Mouse (Mus musculus) heart, postnatal 0 days (tissue): ENCODE results near the gene Pou6f1. TPM values are rescaled to one million over a fixed set of nuclear protein-coding genes. Genes with fewer than 3 reads are reported as not detected.

Source experiments
- ATAC-seq: fragments of 200-750 bp; cut with Nextera tagmentation; 2 replicates; pipeline ENCODE4 v1.8.0; 2017; ENCODE audit warnings: low read depth, moderate number of reproducible peaks, moderate library complexity; ENCODE audit not compliant: insufficient read depth
- DNase-seq: peaks from one replicate; pipeline ENCODE4 v3.0.0-alpha.2; 2016; ENCODE audit warnings: low spot score
- H3K27ac ChIP-seq: fragments of 300-500 bp; sonication (generic); 2 replicates; pipeline ENCODE4 v1.5.1; 2014; ENCODE audit warnings: low read depth, mild to moderate bottlenecking
- H3K27me3 ChIP-seq: fragments of 300-500 bp; sonication (generic); 2 replicates; pipeline ENCODE4 v1.6.1; 2014; ENCODE audit warnings: low read length, mixed read lengths; ENCODE audit not compliant: control insufficient read depth, insufficient read depth
- H3K36me3 ChIP-seq: fragments of 300-500 bp; sonication (generic); replicated peaks from 2 replicates; pipeline ENCODE4 v1.6.1; 2014; ENCODE audit warnings: low read length, mixed read lengths; ENCODE audit not compliant: control insufficient read depth, insufficient read depth
- H3K4me1 ChIP-seq: fragments of 300-500 bp; sonication (generic); 2 replicates; pipeline ENCODE4 v1.6.1; 2014; ENCODE audit warnings: antibody characterized with exemption; ENCODE audit not compliant: control insufficient read depth, insufficient read depth
- H3K4me2 ChIP-seq: fragments of 300-500 bp; sonication (generic); 2 replicates; pipeline ENCODE4 v1.6.1; 2014; ENCODE audit warnings: low read depth, mild to moderate bottlenecking, low read length, moderate library complexity
- H3K4me3 ChIP-seq: fragments of 300-500 bp; sonication (generic); 2 replicates; pipeline ENCODE4 v1.5.1; 2014; ENCODE audit warnings: low read depth, low read length
- H3K9ac ChIP-seq: fragments of 300-500 bp; sonication (generic); replicated peaks from 2 replicates; pipeline ENCODE4 v1.6.1; 2014; ENCODE audit warnings: low read depth, low read length, mixed read lengths
- H3K9me3 ChIP-seq: fragments of 300-500 bp; sonication (generic); replicated peaks from 2 replicates; pipeline ENCODE4 v1.6.1; 2016; ENCODE audit warnings: low read length; ENCODE audit not compliant: control insufficient read depth
- CTCF ChIP-seq: IDR thresholded peaks from 2 replicates; pipeline ENCODE4 v1.5.1; 2016; ENCODE audit warnings: antibody characterized with exemption, control low read depth, low read depth
- EP300 ChIP-seq: IDR thresholded peaks from 2 replicates; pipeline ENCODE4 v1.6.1; 2016; ENCODE audit warnings: antibody characterized with exemption, low read depth
- WGBS: fragments of 180-500 bp; shearing (Covaris S2); extraction: QIAGEN DNeasy Blood & Tissue Kit; methylation state at CpG from one replicate; pipeline ENCODE4 v1.1.7; 2014; 5-methylcytosine and 5-hydroxymethylcytosine counted together
- polyA plus RNA-seq: library from polyadenylated mRNA; unstranded; fragments of >200 nt; fragmentation: Nextera tagmentation; extraction: Ambion mirVana; gene quantifications from 2 replicates; pipeline ENCODE4 v1.2.1, GENCODE M21; 2015
- total RNA-seq: library from RNA; depleted of rRNA; stranded (reverse); fragments of >200 nt; gene quantifications from 2 replicates; pipeline ENCODE4 v1.2.3, GENCODE M21; 2014; ENCODE audit warnings: low replicate concordance; rRNA removed

The Pou6f1 gene
- total RNA-seq (6.0 and 18.8 TPM in 2 replicates), polyA plus RNA-seq (3.2 and 5.2 TPM in 2 replicates)

- H3K36me3 ChIP-seq = no peaks in the 10 kb centered on the region
- TF ChIP-seq CTCF (no peak), EP300 (no peak)
- peak within 1 kb of the TSS; percentile 91 for H3K27ac ChIP-seq
- peak within 1 kb of the TSS; percentile 98 for H3K9ac ChIP-seq
- peak; percentile 66 for ATAC-seq
- WGBS = 1% methylated on average over 70 of the region's 76 CpGs
- H3K4me1 ChIP-seq = peaks cover 9% of the 10 kb centered on the region
- H3K27me3 ChIP-seq = no peaks in the 10 kb centered on the region
- H3K4me2 ChIP-seq = peak within 1 kb of the TSS; percentile 89
- no peaks in the 10 kb centered on the region for H3K9me3 ChIP-seq
- peak within 1 kb of the TSS; percentile 99 for H3K4me3 ChIP-seq
- no peak for DNase-seq
Observed at GRCm38 (mm10) chr15:100599276-100600046, at the start of gene Pou6f1. Pou6f1 (minus strand) TSS chr15:100599984.

- no peaks in the 10 kb centered on the region for H3K9me3 ChIP-seq
- H3K27me3 ChIP-seq = no peaks in the 10 kb centered on the region
- DNase-seq = no peak
- 73% methylated on average over 6 of the region's 6 CpGs for WGBS
- no peak overlapping the region for H3K4me3 ChIP-seq
- H3K36me3 ChIP-seq = no peaks in the 10 kb centered on the region
- no peak for ATAC-seq
- H3K27ac ChIP-seq = no peak overlapping the region
- no peak overlapping the region for H3K9ac ChIP-seq
- TF ChIP-seq EP300 (no peak), CTCF (no peak)
- H3K4me1 ChIP-seq = 0 out of 2 replicates have a peak, but pooled peaks cover 4% of the 10 kb centered on the region
- no peak overlapping the region for H3K4me2 ChIP-seq
Observed at GRCm38 (mm10) chr15:100646161-100646560, 46.4 kb upstream of the Pou6f1 start.

- Histone ChIP-seq H3K36me3 (no peaks in the 10 kb centered on the region), H3K27me3 (no peaks in the 10 kb centered on the region), H3K4me2 (no peak overlapping the region), H3K27ac (no peak overlapping the region), H3K4me3 (no peak overlapping the region), H3K9ac (no peak overlapping the region), H3K4me1 (peaks cover 14% of the 10 kb centered on the region; the same call in 1 of the 2 replicates), H3K9me3 (no peaks in the 10 kb centered on the region)
- DNase-seq (no peak), ATAC-seq (no peak)
- TF ChIP-seq CTCF (no peak), EP300 (no peak)
- WGBS = 89% methylated on average over 7 of the region's 7 CpGs
Observed at GRCm38 (mm10) chr15:100642451-100642850, 42.7 kb upstream of the Pou6f1 start.

GRCm38 (mm10) chr15:100641226-100641810 is 41.5 kb upstream of the Pou6f1 start:
- 50% methylated on average over 15 of the region's 16 CpGs for WGBS
- H3K9me3 ChIP-seq = no peaks in the 10 kb centered on the region
- no peak overlapping the region for H3K4me3 ChIP-seq
- peak overlapping the region; percentile 39 for H3K4me2 ChIP-seq
- no peak overlapping the region; the same call in 1 of the 2 replicates for H3K27ac ChIP-seq
- DNase-seq (no peak), ATAC-seq (peak; percentile 25; the same call in 1 of the 2 replicates)
- peaks cover 9% of the 10 kb centered on the region for H3K27me3 ChIP-seq
- TF ChIP-seq EP300 (no peak), CTCF (no peak)
- no peak overlapping the region for H3K9ac ChIP-seq
- peaks cover 16% of the 10 kb centered on the region; the same call in 1 of the 2 replicates for H3K4me1 ChIP-seq
- no peaks in the 10 kb centered on the region for H3K36me3 ChIP-seq

GRCm38 (mm10) chr15:100639972-100640750 is 40.4 kb upstream of the Pou6f1 start:
- ATAC-seq = no peak
- Histone ChIP-seq H3K36me3 (no peaks in the 10 kb centered on the region), H3K27me3 (peaks cover 20% of the 10 kb centered on the region), H3K27ac (peak overlapping the region; percentile 55; the same call in 1 of the 2 replicates), H3K9me3 (no peaks in the 10 kb centered on the region), H3K4me3 (no peak overlapping the region), H3K4me2 (no peak overlapping the region), H3K4me1 (peaks cover 16% of the 10 kb centered on the region; the same call in 1 of the 2 replicates), H3K9ac (no peak overlapping the region)
- 73% methylated on average over 16 of the region's 16 CpGs for WGBS
- DNase-seq = no peak
- TF ChIP-seq EP300 (no peak), CTCF (no peak)
